Mouse (Mus musculus): ENCODE data around the gene Angel1. TPM values are rescaled to one million over a fixed set of nuclear protein-coding genes. Genes with fewer than 3 reads are reported as not detected.
A peak's percentile ranks its signal among the peaks of the same experiment; 100 is the strongest.

The Angel1 gene
- total RNA-seq, 1 experiment from 2014 or later, result 1.7 TPM

GRCm38 (mm10) chr12:86716962-86717361 is 9.3 kb downstream of the Angel1 start:
- ATAC-seq (replicated peaks in 1 of 2; ENCODE audit: insufficient read depth in 1 of 2, low FRiP score in 2 of 2, low TSS enrichment in 1 of 2, low read depth in 1 of 2, poor library complexity in 2 of 2, severe bottlenecking in 2 of 2), result no peak

- ATAC-seq (replicated peaks in 1 of 2; ENCODE audit: insufficient read depth in 1 of 2, low FRiP score in 2 of 2, low TSS enrichment in 1 of 2, low read depth in 1 of 2, poor library complexity in 2 of 2, severe bottlenecking in 2 of 2), result no peak
Measured at GRCm38 (mm10) chr12:86715401-86715800, 10.9 kb downstream of the Angel1 start.

GRCm38 (mm10) chr12:86714026-86714425 is 12.2 kb downstream of the Angel1 start:
- ATAC-seq (replicated peaks in 1 of 2; ENCODE audit: insufficient read depth in 1 of 2, low FRiP score in 2 of 2, low TSS enrichment in 1 of 2, low read depth in 1 of 2, poor library complexity in 2 of 2, severe bottlenecking in 2 of 2), result peak; percentile 93 to 96

- ATAC-seq (replicated peaks in 1 of 2; ENCODE audit: insufficient read depth in 1 of 2, low FRiP score in 2 of 2, low TSS enrichment in 1 of 2, low read depth in 1 of 2, poor library complexity in 2 of 2, severe bottlenecking in 2 of 2), result no peak
Measured at GRCm38 (mm10) chr12:86705843-86706242, 20.4 kb downstream of the Angel1 start.

- ATAC-seq (replicated peaks in 1 of 2; ENCODE audit: insufficient read depth in 1 of 2, low FRiP score in 2 of 2, low TSS enrichment in 1 of 2, low read depth in 1 of 2, poor library complexity in 2 of 2, severe bottlenecking in 2 of 2), result no peak
Measured at GRCm38 (mm10) chr12:86702690-86703089, 23.6 kb downstream of the Angel1 start.

GRCm38 (mm10) chr12:86701491-86701890 is 24.8 kb downstream of the Angel1 start:
- ATAC-seq (replicated peaks in 1 of 2; ENCODE audit: insufficient read depth in 1 of 2, low FRiP score in 2 of 2, low TSS enrichment in 1 of 2, low read depth in 1 of 2, poor library complexity in 2 of 2, severe bottlenecking in 2 of 2), result no peak

- no peak for ATAC-seq (replicated peaks in 1 of 2; ENCODE audit: insufficient read depth in 1 of 2, low FRiP score in 2 of 2, low TSS enrichment in 1 of 2, low read depth in 1 of 2, poor library complexity in 2 of 2, severe bottlenecking in 2 of 2)
Measured at GRCm38 (mm10) chr12:86700927-86701310, 25.3 kb downstream of the Angel1 start.

- ATAC-seq (replicated peaks in 1 of 2; ENCODE audit: insufficient read depth in 1 of 2, low FRiP score in 2 of 2, low TSS enrichment in 1 of 2, low read depth in 1 of 2, poor library complexity in 2 of 2, severe bottlenecking in 2 of 2), result no peak
Measured at GRCm38 (mm10) chr12:86699965-86700926, 26.0 kb downstream of the Angel1 start.

- ATAC-seq (replicated peaks in 1 of 2; ENCODE audit: insufficient read depth in 1 of 2, low FRiP score in 2 of 2, low TSS enrichment in 1 of 2, low read depth in 1 of 2, poor library complexity in 2 of 2, severe bottlenecking in 2 of 2), result no peak
Measured at GRCm38 (mm10) chr12:86698537-86698936, 27.7 kb downstream of the Angel1 start.

- no peak for ATAC-seq (replicated peaks in 1 of 2; ENCODE audit: insufficient read depth in 1 of 2, low FRiP score in 2 of 2, low TSS enrichment in 1 of 2, low read depth in 1 of 2, poor library complexity in 2 of 2, severe bottlenecking in 2 of 2)
Measured at GRCm38 (mm10) chr12:86697996-86698395, 28.3 kb downstream of the Angel1 start.

- no peak for ATAC-seq (replicated peaks in 1 of 2; ENCODE audit: insufficient read depth in 1 of 2, low FRiP score in 2 of 2, low TSS enrichment in 1 of 2, low read depth in 1 of 2, poor library complexity in 2 of 2, severe bottlenecking in 2 of 2)
Measured at GRCm38 (mm10) chr12:86694441-86694840, 31.8 kb downstream of the Angel1 start.

GRCm38 (mm10) chr12:86693389-86693788 is 32.9 kb downstream of the Angel1 start:
- no peak for ATAC-seq (replicated peaks in 1 of 2; ENCODE audit: insufficient read depth in 1 of 2, low FRiP score in 2 of 2, low TSS enrichment in 1 of 2, low read depth in 1 of 2, poor library complexity in 2 of 2, severe bottlenecking in 2 of 2)

GRCm38 (mm10) chr12:86692471-86693356 is 33.5 kb downstream of the Angel1 start:
- ATAC-seq (replicated peaks in 1 of 2; ENCODE audit: insufficient read depth in 1 of 2, low FRiP score in 2 of 2, low TSS enrichment in 1 of 2, low read depth in 1 of 2, poor library complexity in 2 of 2, severe bottlenecking in 2 of 2), result no peak

GRCm38 (mm10) chr12:86690700-86691485 is 35.4 kb downstream of the Angel1 start:
- ATAC-seq (replicated peaks in 1 of 2; ENCODE audit: insufficient read depth in 1 of 2, low FRiP score in 2 of 2, low TSS enrichment in 1 of 2, low read depth in 1 of 2, poor library complexity in 2 of 2, severe bottlenecking in 2 of 2), result no peak

GRCm38 (mm10) chr12:86688917-86689316 is 37.3 kb downstream of the Angel1 start:
- no peak for ATAC-seq (replicated peaks in 1 of 2; ENCODE audit: insufficient read depth in 1 of 2, low FRiP score in 2 of 2, low TSS enrichment in 1 of 2, low read depth in 1 of 2, poor library complexity in 2 of 2, severe bottlenecking in 2 of 2)

GRCm38 (mm10) chr12:86687971-86688573 is 38.2 kb downstream of the Angel1 start:
- no peak for ATAC-seq (replicated peaks in 1 of 2; ENCODE audit: insufficient read depth in 1 of 2, low FRiP score in 2 of 2, low TSS enrichment in 1 of 2, low read depth in 1 of 2, poor library complexity in 2 of 2, severe bottlenecking in 2 of 2)

GRCm38 (mm10) chr12:86687445-86687955 is 38.8 kb downstream of the Angel1 start:
- ATAC-seq (replicated peaks in 1 of 2; ENCODE audit: insufficient read depth in 1 of 2, low FRiP score in 2 of 2, low TSS enrichment in 1 of 2, low read depth in 1 of 2, poor library complexity in 2 of 2, severe bottlenecking in 2 of 2), result no peak
